In the genomic region with DNA sequence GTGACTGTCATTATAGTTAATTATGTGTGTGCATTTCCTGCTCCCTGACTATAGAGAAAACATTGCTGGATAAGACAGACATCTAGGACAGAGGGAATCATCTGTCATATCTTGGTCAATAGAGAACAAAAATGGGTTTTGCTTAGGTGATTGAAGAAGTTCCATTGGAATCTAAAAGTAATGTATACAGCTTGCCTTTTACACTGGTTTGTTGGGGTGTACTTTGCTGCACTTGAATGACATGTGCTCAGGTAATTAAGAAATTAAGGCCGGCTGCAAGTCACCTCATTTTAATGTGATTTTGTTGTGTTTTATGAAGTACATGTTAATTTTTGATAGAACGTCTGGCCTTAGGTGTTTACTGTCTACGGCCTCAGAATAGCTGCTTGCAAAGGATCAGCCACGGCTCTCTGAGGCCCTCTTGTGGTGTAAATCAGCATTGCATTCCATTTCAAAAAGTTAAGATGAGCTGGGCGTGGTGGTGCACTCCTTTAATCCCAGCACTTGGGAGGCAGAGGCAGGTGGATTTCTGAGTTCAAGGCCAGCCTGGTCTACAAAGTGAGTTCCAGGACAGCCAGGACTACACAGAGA, we compare ENCODE assay signal across 8 mouse cellular contexts. TPM values are rescaled to one million over a fixed set of nuclear protein-coding genes. Genes with fewer than 3 reads are reported as not detected.
DNase-seq lines count a peak whose midpoint lies in the region; ATAC-seq lines count a peak whose summit lies in the region.

No protein-coding gene starts in this region.

- H3K4me3 ChIP-seq in kidney, embryonic 14.5 days (ENCODE audit: low read length) = no peak overlapping the region

- H3K4me2 ChIP-seq in kidney, embryonic 14.5 days (replicated peaks; ENCODE audit: low read depth, low read length) = no peak overlapping the region

- H3K27me3 ChIP-seq in kidney, embryonic 14.5 days (ENCODE audit: control insufficient read depth, insufficient read depth, low read length) = no peaks in the 10 kb centered on the region
- H3K27me3 ChIP-seq in splenic B cell, adult 2 months (ENCODE audit: control insufficient read depth, insufficient read depth, low read length, poor library complexity, severe bottlenecking) = 0 out of 2 replicates have a peak, but pooled peaks cover 1% of the 10 kb centered on the region

- H3K9me3 ChIP-seq in kidney, embryonic 14.5 days (ENCODE audit: control insufficient read depth, low read length) = no peaks in the 10 kb centered on the region

- no peak overlapping the region for H3K9ac ChIP-seq in kidney, embryonic 14.5 days (ENCODE audit: low read depth, low read length)

- peak; percentile 32; the same call in 1 of the 2 replicates for ATAC-seq in kidney, embryonic 14.5 days (ENCODE audit: low FRiP score, low TSS enrichment)

- H3K27ac ChIP-seq in kidney, embryonic 14.5 days (ENCODE audit: low read depth, low read length) = no peak overlapping the region

- 21% methylated on average over 5 of the region's 5 CpGs for WGBS in kidney, embryonic 14.5 days

- no peaks in the 10 kb centered on the region for H3K4me1 ChIP-seq in kidney, embryonic 14.5 days (ENCODE audit: control insufficient read depth, insufficient read depth, low read length)

- peaks cover 24% of the 10 kb centered on the region; the same call in 1 of the 2 replicates for H3K36me3 ChIP-seq in kidney, embryonic 14.5 days (ENCODE audit: control insufficient read depth, insufficient read depth, low read length)
- H3K36me3 ChIP-seq in splenic B cell, adult 2 months (ENCODE audit: control insufficient read depth, insufficient read depth, low read length, poor library complexity, severe bottlenecking) = peaks cover 16% of the 10 kb centered on the region

- peak; percentile 88 to 90 for DNase-seq in B cell, adult 2 months
- DNase-seq in adrenal gland, adult 8-10 months = peak; percentile 52
- peak; percentile 71 for DNase-seq in embryo, embryonic 11 days
- peak; percentile 32 to 64 for DNase-seq in gastrocnemius, postnatal 4 days (ENCODE audit: low spot score in 2 of 2)
- DNase-seq in liver = peak; percentile 68
- DNase-seq in neural tube, embryonic 10.5 days (ENCODE audit: extremely low spot score, low spot score) = peak; percentile 76
- DNase-seq in splenic B cell, adult 2 months (ENCODE audit: low read depth, low spot score) = peak; percentile 90

RNA-seq across cellular contexts. Expression of gene Eif2ak3, which starts 36.5 kb away (rescaled TPM):
- 10 to 100 TPM; 22.6 to 31.6 (median 27.9) TPM for total RNA-seq in adrenal gland, adult 8-10 months (2022)
- total RNA-seq in gastrocnemius, postnatal 4 days (2021) = 10 to 100 TPM; 20.3 to 22.2 TPM
- 5.2 and 9.8 TPM in 2 replicates for polyA plus RNA-seq in kidney, embryonic 14.5 days (2014; fragmentation: Nextera tagmentation; extraction: Ambion mirVana)

RNA-seq across cellular contexts. Expression of gene Tex37, which starts 37.9 kb away (rescaled TPM):
- not detected for total RNA-seq in adrenal gland, adult 8-10 months (2022)
- not detected for total RNA-seq in gastrocnemius, postnatal 4 days (2021)
- not detected in 2 replicates for polyA plus RNA-seq in kidney, embryonic 14.5 days (2014; fragmentation: Nextera tagmentation; extraction: Ambion mirVana)
